Mouse (Mus musculus): Measurements from ENCODE around the gene Fars2.

DNA sequence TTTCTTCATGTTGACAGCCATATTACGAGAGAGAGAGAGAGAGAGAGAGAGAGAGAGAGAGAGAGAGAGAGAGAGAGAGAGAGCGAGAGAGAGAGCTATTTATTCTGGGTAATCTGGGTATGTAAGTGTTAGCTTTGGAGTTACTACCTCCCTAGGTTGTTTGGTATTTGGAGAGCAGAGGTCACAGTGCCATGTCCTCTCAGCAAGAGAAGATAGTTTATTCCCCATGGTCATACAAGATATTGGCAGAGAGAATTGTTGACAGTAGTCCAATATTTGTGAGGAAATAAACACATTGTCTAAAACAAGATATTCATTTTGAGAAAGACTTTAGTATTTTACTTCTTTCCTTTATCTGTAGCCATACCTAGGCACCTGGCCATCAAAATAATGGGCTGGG is 596.9 kb downstream of the Fars2 start:
- TF ChIP-seq EP300 (IDR thresholded peaks at IDR 0.05; ENCODE audit: low read depth) (no peak), CTCF (IDR thresholded peaks at IDR 0.05; ENCODE audit: low read depth) (no peak)

Measured in liver, postnatal 0 days (tissue).